Mouse (Mus musculus): ENCODE measurements around the gene Stambpl1.

DNA sequence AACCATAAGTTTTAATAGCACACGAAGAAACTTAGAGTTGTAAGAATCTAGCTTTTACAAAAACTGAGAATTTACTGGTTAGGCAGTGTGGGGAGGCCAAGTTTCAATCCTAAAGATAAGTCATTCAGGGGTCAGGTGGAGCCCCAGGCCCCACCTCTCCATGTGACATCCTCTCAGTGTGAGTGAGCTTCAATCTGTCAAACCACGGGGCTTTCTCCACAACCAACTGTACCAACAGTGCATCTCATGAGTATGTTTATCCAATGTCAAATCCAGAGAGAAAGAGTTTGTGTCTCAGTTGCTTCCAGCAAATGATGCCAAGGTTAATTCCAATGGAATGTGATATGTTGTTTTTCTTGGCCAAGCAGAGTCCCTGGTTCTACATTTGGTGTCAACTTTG lies 92.8 kb downstream of the Stambpl1 start:
- TF ChIP-seq CTCF (IDR thresholded peaks at IDR 0.05; ENCODE audit: low read depth) = no peak
- TF ChIP-seq EP300 (IDR thresholded peaks at IDR 0.05; ENCODE audit: low read depth) = no peak
